Mouse (Mus musculus) lung, adult 2 months (tissue): ENCODE results near the gene S100a11. TPM values are rescaled to one million over a fixed set of nuclear protein-coding genes. Genes with fewer than 3 reads are reported as not detected.
A peak's percentile ranks its signal among the peaks of the same experiment; 100 is the strongest.

Source experiments
- DNase-seq: peaks from one replicate; pipeline ENCODE4 v3.0.0; 2022
- H3K4me1 ChIP-seq: fragments of 200-500 bp; 2 replicates; pipeline ENCODE4 v1.6.1; 2011; ENCODE audit warnings: low read length; ENCODE audit not compliant: control insufficient read depth, insufficient read depth
- H3K4me3 ChIP-seq: fragments of 200-500 bp; replicated peaks from 2 replicates; pipeline ENCODE3; 2011; ENCODE audit warnings: low read depth, mild to moderate bottlenecking, control low read depth, low read length; ENCODE audit errors: extremely low read depth
- CTCF ChIP-seq: fragments of 200-500 bp; IDR thresholded peaks from 2 replicates; pipeline ENCODE4 v1.5.1; 2011; ENCODE audit warnings: mild to moderate bottlenecking, low read length, control low read depth; ENCODE audit not compliant: insufficient read depth
- POLR2A ChIP-seq: fragments of 200-500 bp; IDR thresholded peaks from 2 replicates; pipeline ENCODE4 v1.6.1; 2011; ENCODE audit warnings: low read depth, mild to moderate bottlenecking, control low read depth, low read length, borderline replicate concordance; ENCODE audit errors: extremely low read depth
- WGBS: fragments of 180-500 bp; shearing (Covaris S2); methylation state at CpG from one replicate; pipeline ENCODE4 v1.1.7; 2018; 5-methylcytosine and 5-hydroxymethylcytosine counted together
- polyA plus RNA-seq: library from polyadenylated mRNA; depleted of rRNA; stranded (reverse); fragments of >200 nt; gene quantifications from 2 replicates; pipeline ENCODE4 v1.2.3, GENCODE M21; 2012

The S100a11 gene
- polyA plus RNA-seq, 1 experiment, result 357 TPM

DNA sequence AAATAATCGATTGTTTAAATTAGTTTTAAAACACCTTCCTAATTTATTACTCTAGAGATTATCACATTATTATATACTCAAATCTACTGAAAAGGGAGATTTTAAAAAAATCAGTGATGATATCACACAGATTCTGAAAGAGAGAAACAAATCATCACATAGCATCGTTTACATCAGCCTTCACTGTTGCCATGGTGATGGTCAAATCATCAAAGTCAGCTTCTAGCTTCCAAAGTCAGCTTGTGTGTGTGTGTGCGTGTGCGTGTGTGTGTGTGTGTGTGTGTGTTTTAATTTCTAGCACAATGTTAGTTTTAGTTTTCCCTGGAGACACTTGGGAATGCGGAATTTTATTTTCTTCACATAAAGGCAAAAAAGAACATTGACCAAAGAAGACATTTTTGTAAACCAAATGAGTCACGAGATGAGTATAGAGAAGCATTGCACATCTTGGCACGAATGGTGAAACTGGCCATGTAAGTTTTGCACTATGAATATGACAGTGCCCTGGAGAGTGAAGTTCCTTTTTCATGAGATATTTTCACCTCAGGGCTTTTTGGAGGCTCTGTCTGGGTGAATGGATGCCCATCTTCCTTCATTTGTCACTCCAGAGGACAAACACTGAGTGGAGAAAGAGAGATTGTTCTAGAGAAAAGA is 15.6 kb upstream of the S100a11 start:
- WGBS, result 77% methylated on average over 7 of the region's 7 CpGs
- no peaks in the 10 kb centered on the region for H3K4me1 ChIP-seq
- H3K4me3 ChIP-seq, result no peak overlapping the region
- TF ChIP-seq POLR2A, result no peak
- TF ChIP-seq CTCF, result no peak
- no peak for DNase-seq

DNA sequence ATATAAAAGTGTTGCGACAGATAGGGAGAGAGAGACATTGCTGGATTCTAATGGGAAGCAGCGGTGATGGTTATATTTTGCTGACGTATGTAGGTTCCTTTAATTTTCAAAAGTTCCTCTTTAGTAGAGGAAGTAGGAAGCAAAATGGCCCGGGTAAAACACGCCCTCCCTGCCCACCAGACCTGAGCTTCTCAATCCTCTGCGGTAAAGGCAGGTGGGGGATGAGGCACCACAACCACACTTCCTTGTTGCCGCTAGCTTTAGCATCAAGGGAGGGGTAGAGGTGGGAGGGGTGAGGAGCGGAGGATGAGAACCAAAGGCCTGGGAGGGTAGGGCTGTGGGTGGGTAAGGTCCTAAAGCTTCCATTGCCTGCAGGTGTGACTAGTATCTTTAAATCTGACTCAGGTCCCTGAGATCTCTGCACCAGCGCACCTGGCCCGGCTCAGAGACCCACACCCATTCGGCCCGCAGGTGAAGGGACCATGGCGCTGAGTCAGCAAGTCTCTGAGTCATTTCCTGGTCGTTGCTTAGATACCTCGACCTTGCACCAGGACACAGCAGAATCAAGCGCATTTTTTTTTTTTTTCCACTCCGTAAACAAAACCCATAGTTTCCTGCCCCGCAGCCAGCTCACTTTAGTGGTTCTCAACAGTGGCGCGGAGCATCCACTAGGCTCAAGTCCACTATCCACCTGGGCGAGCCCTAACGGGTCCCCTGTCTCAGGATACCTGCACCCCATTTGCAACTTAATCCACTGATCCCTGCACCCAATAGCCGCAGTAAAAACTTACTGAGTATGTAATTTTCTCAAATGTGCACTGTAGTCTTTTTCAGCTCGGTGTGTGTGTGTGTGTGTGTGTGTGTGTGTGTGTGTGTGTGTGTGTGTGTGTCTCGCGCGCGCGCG is 14.1 kb upstream of the S100a11 start:
- TF ChIP-seq POLR2A (peak; percentile 22; the same call in 1 of the 2 replicates), CTCF (no peak)
- DNase-seq, result peak; percentile 60
- no peaks in the 10 kb centered on the region for H3K4me1 ChIP-seq
- H3K4me3 ChIP-seq, result peak overlapping the region; percentile 35
- 26% methylated on average over 30 of the region's 30 CpGs for WGBS

DNA sequence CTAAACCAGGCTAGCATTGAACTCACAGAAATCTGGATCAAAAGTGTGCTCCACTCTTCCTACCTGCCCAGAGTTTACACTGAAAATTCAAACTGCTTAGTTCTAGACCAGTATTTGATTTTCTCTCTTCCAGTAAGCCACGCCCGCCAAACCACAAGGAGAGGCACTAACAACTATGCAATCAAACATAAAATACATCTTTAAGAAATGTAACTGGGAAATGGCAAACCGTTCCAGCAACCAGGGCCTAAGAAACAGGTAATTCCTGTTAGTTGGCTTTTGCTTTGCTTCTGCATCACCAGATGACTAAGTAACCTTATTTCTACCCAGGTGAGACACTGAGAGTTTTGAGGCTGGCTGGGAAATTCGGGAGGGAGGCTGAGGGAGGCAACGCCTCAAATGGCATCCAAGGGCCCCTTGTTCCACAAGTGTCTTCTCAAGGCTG is 13.4 kb upstream of the S100a11 start:
- no peaks in the 10 kb centered on the region for H3K4me1 ChIP-seq
- WGBS, result 62% methylated on average over 5 of the region's 5 CpGs
- DNase-seq, result peak; percentile 33
- H3K4me3 ChIP-seq, result no peak overlapping the region
- no peak for TF ChIP-seq CTCF
- no peak for TF ChIP-seq POLR2A

DNA sequence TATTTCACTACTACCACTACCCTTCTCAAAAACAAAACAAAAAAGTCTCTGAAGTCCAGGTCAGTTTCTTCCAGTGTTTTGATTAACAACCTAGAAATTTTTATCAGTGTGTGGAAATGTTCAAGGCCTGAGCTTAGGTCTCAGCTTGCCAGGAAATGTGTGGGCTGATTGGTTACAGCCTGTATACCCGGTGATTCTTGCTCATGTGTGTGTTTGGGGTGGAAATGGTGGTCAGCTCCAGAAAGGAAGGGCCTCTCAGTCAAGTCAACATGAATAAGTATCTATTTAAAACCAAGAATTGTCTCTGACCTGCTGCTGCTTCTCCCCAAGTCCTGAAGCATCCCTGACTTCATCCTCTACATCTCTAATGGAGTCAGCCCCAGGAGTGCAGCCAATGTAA is 11.0 kb upstream of the S100a11 start:
- H3K4me1 ChIP-seq, result no peaks in the 10 kb centered on the region
- TF ChIP-seq CTCF, result no peak
- no peak for TF ChIP-seq POLR2A
- 16% methylated on average over 1 of the region's 1 CpGs for WGBS
- DNase-seq, result no peak
- no peak overlapping the region for H3K4me3 ChIP-seq

DNA sequence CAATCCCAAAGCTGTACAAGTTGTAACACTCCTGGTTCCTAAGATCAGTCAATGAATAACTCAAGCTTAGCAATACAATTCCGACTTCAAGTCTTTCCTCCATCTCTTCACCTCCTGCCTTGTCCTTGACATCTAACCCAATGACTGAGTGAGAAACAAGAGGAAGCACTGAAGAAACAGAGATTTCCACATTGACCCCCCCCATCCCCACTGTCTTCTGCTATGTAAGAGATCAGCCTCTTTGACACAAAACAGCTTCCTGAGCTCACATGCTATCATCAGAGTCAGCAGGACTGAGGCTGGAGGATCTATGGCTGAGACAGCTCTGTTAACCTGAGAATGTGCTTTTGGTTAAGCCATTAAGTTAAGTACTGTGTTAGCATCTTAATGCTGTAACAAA is 9.3 kb upstream of the S100a11 start:
- WGBS, result 56% methylated on average over 1 of the region's 1 CpGs
- TF ChIP-seq POLR2A (no peak), CTCF (no peak)
- DNase-seq, result no peak

DNA sequence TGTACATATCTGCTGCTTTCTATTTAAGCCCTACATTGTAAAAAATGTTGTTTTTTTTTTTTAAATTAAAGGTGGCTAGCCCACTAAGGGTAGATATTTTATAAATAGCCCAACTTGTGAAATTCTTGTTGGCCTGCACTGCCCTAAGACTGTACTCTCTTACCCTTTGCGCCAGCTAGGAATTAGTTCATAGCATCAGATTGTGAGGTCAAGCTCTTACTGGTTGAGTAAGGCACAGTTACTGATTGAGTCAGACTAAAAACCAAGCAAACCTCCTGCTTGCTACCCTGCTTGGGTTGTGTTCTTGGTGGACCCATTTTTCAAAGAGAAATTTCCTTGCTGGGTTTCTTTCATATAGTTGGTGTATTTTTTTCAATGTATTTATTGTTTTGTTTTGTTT is 8.5 kb upstream of the S100a11 start:
- H3K4me1 ChIP-seq, result no peaks in the 10 kb centered on the region
- 93% methylated on average over 1 of the region's 1 CpGs for WGBS
- DNase-seq, result no peak
- no peak overlapping the region for H3K4me3 ChIP-seq
- TF ChIP-seq POLR2A (no peak), CTCF (no peak)

More for the DNA sequence above, 9.3 kb upstream of the S100a11 start:
- no peaks in the 10 kb centered on the region for H3K4me1 ChIP-seq
- H3K4me3 ChIP-seq, result no peak overlapping the region

DNA sequence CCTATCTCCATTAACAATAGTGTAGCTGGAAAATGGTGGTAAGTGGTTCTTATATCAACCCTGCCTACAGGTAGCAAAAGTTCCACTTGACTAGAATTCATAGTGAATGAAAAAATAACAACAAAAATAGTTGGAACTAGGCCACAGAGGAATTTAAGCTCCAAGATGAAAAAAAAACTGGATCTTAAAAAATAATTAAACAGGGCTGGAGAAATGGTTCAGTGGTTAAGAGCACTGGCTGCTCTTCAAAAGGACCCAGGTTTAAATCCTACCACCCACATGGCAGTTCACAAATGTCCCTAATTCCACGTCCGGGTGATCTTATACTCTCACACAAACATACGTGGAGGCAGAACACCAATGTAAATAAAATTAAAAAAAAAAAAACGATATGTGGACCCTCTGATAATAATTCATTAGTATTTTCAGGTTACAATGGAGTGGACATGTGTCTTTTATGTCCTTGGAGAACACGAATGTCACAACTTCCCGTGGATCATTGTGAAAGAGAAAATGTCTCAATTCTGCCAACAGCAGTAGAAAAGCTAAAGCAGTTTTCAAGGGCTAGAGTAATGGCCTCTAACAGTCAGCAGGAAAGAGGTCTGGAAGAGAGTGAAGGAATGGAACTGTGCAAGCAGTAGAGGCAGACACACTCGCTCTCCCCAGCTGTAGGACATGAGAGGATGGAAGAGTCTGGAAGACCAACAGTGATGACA is 7.7 kb upstream of the S100a11 start:
- no peak overlapping the region for H3K4me3 ChIP-seq
- H3K4me1 ChIP-seq, result no peaks in the 10 kb centered on the region
- TF ChIP-seq CTCF (no peak), POLR2A (no peak)
- 77% methylated on average over 7 of the region's 7 CpGs for WGBS
- no peak for DNase-seq

DNA sequence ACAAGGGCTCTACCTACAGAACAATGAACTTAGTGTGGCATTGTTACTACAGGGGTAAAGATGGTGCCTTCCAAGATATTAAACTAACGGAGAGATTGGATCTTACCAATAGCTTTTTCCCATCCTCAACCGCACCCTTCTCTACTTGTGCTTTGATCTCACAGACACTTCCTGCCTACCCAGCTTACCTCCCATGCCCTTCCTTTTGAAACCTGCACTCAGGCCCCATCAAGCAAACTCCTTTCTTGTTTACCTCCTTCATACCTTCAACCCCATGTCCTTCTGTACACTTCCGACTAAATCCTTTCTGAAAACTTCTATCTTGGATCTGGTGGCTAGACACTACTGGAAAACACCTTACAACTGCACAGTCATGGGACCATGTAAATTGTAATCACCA is 5.7 kb upstream of the S100a11 start:
- Histone ChIP-seq H3K4me3 (no peak overlapping the region), H3K4me1 (no peaks in the 10 kb centered on the region)
- no peak for DNase-seq
- WGBS, result 83% methylated on average over 3 of the region's 3 CpGs
- no peak for TF ChIP-seq POLR2A
- no peak for TF ChIP-seq CTCF

DNA sequence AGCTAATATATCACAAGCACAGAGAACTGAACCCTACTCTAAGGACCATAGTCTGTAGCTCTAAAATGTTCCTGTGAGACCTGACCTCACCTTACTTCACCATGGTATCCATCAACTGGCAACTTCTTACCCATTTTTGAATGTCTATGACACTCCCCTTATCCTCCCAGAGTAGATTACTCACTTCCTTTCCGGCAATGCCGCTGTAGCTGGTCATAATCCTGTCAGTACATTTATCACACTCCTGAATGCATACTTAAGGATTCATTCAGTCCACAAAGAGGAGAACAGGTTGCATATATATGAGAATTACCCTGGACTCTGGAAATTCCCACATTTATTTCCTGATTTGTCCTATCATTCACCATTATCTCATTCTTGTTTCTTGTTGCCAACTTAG is 2.9 kb upstream of the S100a11 start:
- TF ChIP-seq CTCF (no peak), POLR2A (no peak)
- Histone ChIP-seq H3K4me3 (no peak overlapping the region), H3K4me1 (peaks cover 5% of the 10 kb centered on the region; the same call in 1 of the 2 replicates)
- DNase-seq, result no peak
- 67% methylated on average over 2 of the region's 2 CpGs for WGBS
